Mouse (Mus musculus) hindbrain, embryonic 16.5 days (tissue): ENCODE data around the gene Ldhc. TPM values are rescaled to one million over a fixed set of nuclear protein-coding genes. Genes with fewer than 3 reads are reported as not detected.
"Not testable (repeated sequence)": the region's sequence is repeated elsewhere in the genome, so short reads cannot be mapped to it uniquely, and the experiment has no call there.

Experiments
- ATAC-seq: fragments of 200-750 bp; cut with Nextera tagmentation; 2 replicates; pipeline ENCODE4 v1.8.0; 2017; ENCODE audit warnings: moderate TSS enrichment, moderate library complexity
- H3K27ac ChIP-seq: fragments of 300-500 bp; sonication (generic); 2 replicates; pipeline ENCODE4 v1.5.1; 2014; ENCODE audit warnings: low read depth, mild to moderate bottlenecking, control low read depth, low read length, moderate library complexity
- H3K27me3 ChIP-seq: fragments of 300-500 bp; sonication (generic); replicated peaks from 2 replicates; pipeline ENCODE4 v1.6.1; 2014; ENCODE audit warnings: low read length; ENCODE audit not compliant: control insufficient read depth, insufficient read depth
- H3K36me3 ChIP-seq: fragments of 300-500 bp; sonication (generic); 2 replicates; pipeline ENCODE4 v1.6.1; 2014; ENCODE audit warnings: mild to moderate bottlenecking, low read length, moderate library complexity, mixed read lengths; ENCODE audit not compliant: control insufficient read depth, insufficient read depth
- H3K4me1 ChIP-seq: fragments of 300-500 bp; sonication (generic); 2 replicates; pipeline ENCODE4 v1.6.1; 2014; ENCODE audit warnings: low read depth, low read length; ENCODE audit not compliant: control insufficient read depth, insufficient read depth
- H3K4me2 ChIP-seq: fragments of 300-500 bp; sonication (generic); 2 replicates; pipeline ENCODE4 v1.6.1; 2014; ENCODE audit warnings: mild to moderate bottlenecking, low read length, control low read depth, moderate library complexity
- H3K4me3 ChIP-seq: fragments of 300-500 bp; sonication (generic); 2 replicates; pipeline ENCODE4 v1.5.1; 2014; ENCODE audit warnings: mild to moderate bottlenecking, low read length, control low read depth, moderate library complexity
- H3K9ac ChIP-seq: fragments of 300-500 bp; sonication (generic); 2 replicates; pipeline ENCODE4 v1.6.1; 2014; ENCODE audit warnings: low read depth, mild to moderate bottlenecking, control low read depth, low read length, moderate library complexity
- H3K9me3 ChIP-seq: fragments of 300-500 bp; sonication (generic); 2 replicates; pipeline ENCODE4 v1.6.1; 2014; ENCODE audit warnings: mild to moderate bottlenecking, low read length, moderate library complexity; ENCODE audit not compliant: control insufficient read depth
- WGBS: fragments of 180-500 bp; shearing (Covaris S2); extraction: QIAGEN DNeasy Blood & Tissue Kit; methylation state at CpG from one replicate; pipeline ENCODE4 v1.1.7; 2014; 5-methylcytosine and 5-hydroxymethylcytosine counted together
- polyA plus RNA-seq: library from polyadenylated mRNA; unstranded; fragments of >200 nt; fragmentation: Nextera tagmentation; extraction: Ambion mirVana; gene quantifications from 2 replicates; pipeline ENCODE4 v1.2.1, GENCODE M21; 2015

Gene Ldhc
- polyA plus RNA-seq, 1 experiment from 2014 or later, result 0.25 TPM

DNA sequence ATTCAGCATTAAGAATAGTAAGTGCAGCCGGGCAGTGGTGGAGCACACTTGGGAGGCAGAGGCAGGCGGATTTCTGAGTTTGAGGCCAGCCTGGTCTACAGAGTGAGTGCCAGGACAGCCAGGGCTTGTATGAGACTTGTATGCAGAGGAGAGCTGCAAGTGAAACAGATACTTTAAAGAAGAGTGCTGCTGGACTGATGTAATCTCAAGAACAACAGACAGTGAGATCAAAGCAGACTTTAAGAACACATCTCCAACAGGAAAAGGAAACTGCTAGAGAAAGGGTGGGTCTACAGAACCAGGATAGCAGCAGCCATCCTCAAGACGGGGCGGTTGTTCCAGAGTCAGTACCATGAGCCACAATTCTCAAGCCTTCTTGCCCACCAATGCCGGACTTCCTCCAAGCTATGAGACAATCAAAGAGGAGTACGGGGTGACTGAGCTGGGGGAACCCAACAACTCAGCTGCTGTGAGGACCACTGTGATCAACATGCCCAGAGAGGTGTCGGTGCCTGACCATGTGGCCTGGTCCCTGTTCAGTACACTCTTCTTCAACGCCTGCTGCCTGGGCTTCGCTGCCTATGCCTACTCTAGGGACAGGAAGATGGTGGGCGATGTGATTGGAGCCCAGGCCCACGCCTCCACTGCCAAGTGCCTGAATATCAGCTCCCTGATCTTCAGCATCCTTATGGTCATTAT lies 28.7 kb upstream of the Ldhc start:
- WGBS, result 95% methylated on average over 11 of the region's 11 CpGs
- not testable (repeated sequence) for H3K9ac ChIP-seq, H3K4me1 ChIP-seq, H3K36me3 ChIP-seq, H3K27me3 ChIP-seq, H3K4me2 ChIP-seq, H3K9me3 ChIP-seq, H3K4me3 ChIP-seq, H3K27ac ChIP-seq, ATAC-seq

- peaks cover 4% of the 10 kb centered on the region for H3K4me1 ChIP-seq
- no peak overlapping the region for H3K4me2 ChIP-seq
- no peaks in the 10 kb centered on the region for H3K9me3 ChIP-seq
- H3K27me3 ChIP-seq, result no peaks in the 10 kb centered on the region
- no peak for ATAC-seq
- 75% methylated on average over 6 of the region's 6 CpGs for whole genome bisulfite sequencing
- no peak overlapping the region for H3K4me3 ChIP-seq
- H3K27ac ChIP-seq, result no peak overlapping the region
- H3K9ac ChIP-seq, result no peak overlapping the region
- no peaks in the 10 kb centered on the region for H3K36me3 ChIP-seq
Measured at GRCm38 (mm10) chr7:46833266-46833665, 27.7 kb upstream of the Ldhc start.

DNA sequence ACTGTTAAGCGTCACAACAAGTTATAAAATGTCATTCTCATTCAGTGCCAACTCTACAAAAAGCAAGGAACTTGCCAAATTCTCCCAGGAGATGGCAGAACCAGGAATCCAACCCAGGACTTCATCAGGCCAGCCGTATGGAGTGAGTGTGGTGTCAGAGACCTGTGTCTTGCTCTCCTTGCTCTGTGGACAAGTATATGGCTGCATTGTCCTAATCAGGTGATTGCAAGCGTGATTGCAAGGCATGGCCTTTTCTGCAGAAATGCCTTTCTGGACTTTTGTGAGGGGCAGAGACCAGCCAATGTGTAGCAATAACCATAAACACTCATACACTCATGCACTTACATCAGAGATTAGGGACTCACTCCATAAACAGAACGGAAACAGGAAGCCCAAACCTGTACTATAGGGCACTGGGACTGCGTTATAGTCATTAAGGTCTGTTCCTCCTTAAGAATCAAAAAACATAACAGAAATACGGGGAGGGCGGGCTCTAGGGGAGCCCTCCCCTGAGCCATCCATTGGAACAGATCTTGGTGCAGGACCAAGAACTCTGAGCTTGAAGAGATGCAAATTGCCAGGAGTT lies 27.2 kb upstream of the Ldhc start:
- H3K27ac ChIP-seq, result no peak overlapping the region
- peaks cover 6% of the 10 kb centered on the region for H3K4me1 ChIP-seq
- no peak overlapping the region for H3K4me3 ChIP-seq
- H3K9me3 ChIP-seq, result no peaks in the 10 kb centered on the region
- no peak overlapping the region for H3K9ac ChIP-seq
- no peak overlapping the region for H3K4me2 ChIP-seq
- ATAC-seq, result no peak
- H3K36me3 ChIP-seq, result no peaks in the 10 kb centered on the region
- H3K27me3 ChIP-seq, result no peaks in the 10 kb centered on the region
- 90% methylated on average over 7 of the region's 7 CpGs for WGBS

GRCm38 (mm10) chr7:46834994-46835610 lies 25.9 kb upstream of the Ldhc start:
- Histone ChIP-seq H3K9me3 (no peaks in the 10 kb centered on the region), H3K9ac (0 out of 2 replicates have a peak overlapping the region, but pooled peaks have one; percentile 16), H3K4me1 (peaks cover 14% of the 10 kb centered on the region), H3K36me3 (no peaks in the 10 kb centered on the region), H3K4me3 (no peak overlapping the region), H3K27ac (no peak overlapping the region), H3K4me2 (no peak overlapping the region), H3K27me3 (no peaks in the 10 kb centered on the region)
- 17% methylated on average over 11 of the region's 14 CpGs for WGBS
- peak; percentile 10; the same call in 1 of the 2 replicates for ATAC-seq

DNA sequence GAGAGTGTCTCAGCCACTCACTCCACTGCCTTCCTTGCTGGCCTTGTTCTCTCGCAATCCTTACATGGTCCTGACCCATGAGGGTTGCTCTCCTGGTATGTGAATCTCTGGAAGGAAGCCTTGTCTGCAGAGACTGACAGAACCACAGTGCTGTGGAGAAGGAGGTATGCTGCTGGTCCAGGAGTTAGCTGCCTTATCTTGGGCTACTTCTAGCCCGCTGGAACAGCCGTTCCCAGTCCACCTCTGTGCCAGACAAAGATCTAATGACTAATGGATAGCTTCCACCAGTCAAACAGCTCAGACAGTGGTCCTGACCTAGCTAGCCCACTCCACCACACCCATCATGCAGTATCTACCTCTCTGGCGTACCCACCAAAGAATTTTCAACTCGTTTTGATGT lies 24.6 kb upstream of the Ldhc start:
- H3K36me3 ChIP-seq, result no peaks in the 10 kb centered on the region
- no peak overlapping the region for H3K27ac ChIP-seq
- peaks cover 14% of the 10 kb centered on the region for H3K4me1 ChIP-seq
- no peak overlapping the region for H3K4me3 ChIP-seq
- no peaks in the 10 kb centered on the region; the same call in 1 of the 2 replicates for H3K27me3 ChIP-seq
- H3K4me2 ChIP-seq, result no peak overlapping the region
- no peak overlapping the region for H3K9ac ChIP-seq
- WGBS, result 87% methylated on average over 5 of the region's 5 CpGs
- no peak for ATAC-seq
- no peaks in the 10 kb centered on the region for H3K9me3 ChIP-seq

DNA sequence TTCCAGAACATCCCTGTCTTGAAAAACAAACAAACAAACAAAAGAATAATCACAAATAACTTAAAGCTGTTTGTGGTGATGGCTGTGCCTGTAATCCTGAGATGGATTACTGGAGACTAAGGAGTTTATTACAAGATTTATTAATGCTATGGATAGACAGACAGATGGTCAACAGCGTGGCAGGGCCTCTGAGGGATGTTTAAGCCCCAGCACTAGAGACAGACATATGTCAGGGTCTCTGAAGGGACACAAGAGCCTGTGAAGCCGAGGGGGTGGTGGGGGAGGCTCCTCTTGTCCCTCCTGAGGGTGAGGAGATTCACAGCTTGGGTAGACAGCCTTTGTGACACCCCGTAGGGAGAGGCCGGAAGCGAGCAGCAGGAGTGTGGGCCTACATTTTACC lies 23.9 kb upstream of the Ldhc start:
- H3K36me3 ChIP-seq, result no peaks in the 10 kb centered on the region
- H3K27ac ChIP-seq, result no peak overlapping the region
- H3K4me2 ChIP-seq, result no peak overlapping the region
- peaks cover 14% of the 10 kb centered on the region for H3K4me1 ChIP-seq
- no peaks in the 10 kb centered on the region; the same call in 1 of the 2 replicates for H3K27me3 ChIP-seq
- WGBS, result 40% methylated on average over 5 of the region's 5 CpGs
- H3K4me3 ChIP-seq, result no peak overlapping the region
- no peaks in the 10 kb centered on the region for H3K9me3 ChIP-seq
- ATAC-seq, result no peak
- H3K9ac ChIP-seq, result no peak overlapping the region

DNA sequence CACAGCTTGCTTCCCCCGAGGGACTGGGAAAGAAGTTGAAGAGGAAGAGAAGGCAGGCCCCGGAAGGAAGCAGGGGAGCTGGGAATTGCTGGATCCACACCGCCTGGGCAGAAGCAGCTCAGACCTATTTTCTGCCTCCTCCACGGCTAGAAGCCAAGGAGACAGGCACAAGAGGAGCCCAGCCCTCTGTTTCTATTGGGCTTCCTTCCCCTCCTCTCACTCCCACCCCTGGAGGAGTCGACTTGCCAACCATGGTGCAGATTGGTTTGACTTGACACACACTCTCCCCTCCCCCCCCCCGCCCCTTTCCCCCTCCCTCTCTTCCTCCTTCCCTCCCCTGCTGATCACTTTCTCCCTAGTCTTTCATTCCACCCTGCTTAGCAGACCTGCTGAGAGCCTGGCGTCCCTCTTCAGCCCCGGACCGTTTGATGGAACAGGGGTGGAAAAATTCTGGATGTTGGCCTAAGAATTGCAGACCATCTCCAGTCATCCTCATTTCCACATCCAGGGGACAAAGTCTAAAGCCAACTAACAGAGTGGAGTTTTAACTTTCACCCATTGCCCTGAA lies 22.8 kb upstream of the Ldhc start:
- Histone ChIP-seq H3K4me2 (peak overlapping the region; percentile 37), H3K4me1 (peaks cover 14% of the 10 kb centered on the region), H3K9ac (no peak overlapping the region), H3K27me3 (no peaks in the 10 kb centered on the region; the same call in 1 of the 2 replicates), H3K27ac (peak overlapping the region; percentile 78), H3K4me3 (no peak overlapping the region), H3K9me3 (no peaks in the 10 kb centered on the region), H3K36me3 (no peaks in the 10 kb centered on the region)
- ATAC-seq, result peak; percentile 66
- WGBS, result 5% methylated on average over 9 of the region's 9 CpGs

DNA sequence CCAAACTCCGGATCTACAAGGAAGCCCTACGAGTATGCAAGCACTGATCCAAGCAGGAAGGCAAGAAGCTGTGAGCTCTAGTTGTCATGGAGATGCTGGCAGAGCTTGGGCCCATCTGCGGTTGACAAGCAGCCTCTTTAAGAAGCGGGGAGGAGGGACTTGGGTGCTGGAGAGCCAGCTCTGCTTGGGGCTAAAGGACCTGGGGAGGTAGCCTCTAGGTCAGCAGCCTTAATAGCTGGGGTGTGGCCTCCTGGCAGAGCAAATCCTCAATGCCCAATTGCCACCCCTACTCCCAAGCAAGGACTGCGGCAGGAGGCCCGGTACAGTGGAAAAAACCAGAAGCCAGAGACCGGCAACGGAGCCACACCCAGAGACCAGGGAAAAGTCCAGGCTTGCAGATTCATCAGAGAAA lies 22.1 kb upstream of the Ldhc start:
- Histone ChIP-seq H3K4me2 (peak overlapping the region; percentile 37), H3K4me3 (no peak overlapping the region), H3K27me3 (no peaks in the 10 kb centered on the region; the same call in 1 of the 2 replicates), H3K4me1 (peaks cover 14% of the 10 kb centered on the region), H3K36me3 (no peaks in the 10 kb centered on the region), H3K9me3 (no peaks in the 10 kb centered on the region), H3K27ac (peak overlapping the region; percentile 78), H3K9ac (peak overlapping the region; percentile 38)
- 3% methylated on average over 8 of the region's 8 CpGs for WGBS
- peak; percentile 82 for ATAC-seq

DNA sequence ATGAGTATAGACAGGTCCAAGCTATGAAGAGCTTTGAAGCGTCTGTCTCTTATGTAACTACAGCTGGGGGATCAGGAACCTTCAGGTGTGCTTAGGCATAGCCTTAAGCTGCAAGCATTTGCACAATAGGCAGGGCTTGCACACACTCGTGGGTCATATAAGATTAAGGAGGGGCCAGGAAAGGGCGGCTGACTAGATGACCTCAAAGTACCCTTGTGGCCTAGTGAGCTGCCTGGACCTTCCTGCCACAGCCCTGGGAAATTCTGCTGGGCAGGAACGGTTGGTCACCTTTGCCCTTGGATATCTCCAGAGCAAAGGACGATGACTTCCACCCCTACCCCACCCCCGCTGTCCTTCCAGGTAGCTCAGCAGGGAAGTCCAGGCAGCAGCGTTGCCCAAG lies 21.6 kb upstream of the Ldhc start:
- no peaks in the 10 kb centered on the region for H3K36me3 ChIP-seq
- H3K4me2 ChIP-seq, result peak overlapping the region; percentile 37; the same call in 1 of the 2 replicates
- peaks cover 14% of the 10 kb centered on the region for H3K4me1 ChIP-seq
- H3K9ac ChIP-seq, result peak overlapping the region; percentile 38; the same call in 1 of the 2 replicates
- H3K27ac ChIP-seq, result peak overlapping the region; percentile 78
- H3K9me3 ChIP-seq, result no peaks in the 10 kb centered on the region
- no peak overlapping the region for H3K4me3 ChIP-seq
- H3K27me3 ChIP-seq, result no peaks in the 10 kb centered on the region; the same call in 1 of the 2 replicates
- peak; percentile 18; the same call in 1 of the 2 replicates for ATAC-seq
- 38% methylated on average over 7 of the region's 7 CpGs for WGBS
